Mouse (Mus musculus) kidney, adult 11 months (tissue): ENCODE measurements around the gene Odaph.
A peak's percentile ranks its signal among the peaks of the same experiment; 100 is the strongest.
"Not testable (repeated sequence)": the region's sequence is repeated elsewhere in the genome, so short reads cannot be mapped to it uniquely, and the experiment has no call there.

Experiments used
- DNase-seq: peaks from one replicate; pipeline ENCODE4 v3.0.0; 2022

Gene Odaph

GRCm38 (mm10) chr5:91987236-91987635 lies at the start of gene Odaph:
Gene Odaph (plus strand): TSS chr5:91987475.
- DNase-seq, result no peak

- not testable (repeated sequence) for DNase-seq
These were observed 41.7 kb upstream of the Odaph start for GRCm38 (mm10) chr5:91945609-91946008.

- DNase-seq, result no peak
These were observed 40.3 kb upstream of the Odaph start for GRCm38 (mm10) chr5:91947008-91947407.

GRCm38 (mm10) chr5:91949441-91949840 lies 37.8 kb upstream of the Odaph start:
- no peak for DNase-seq

GRCm38 (mm10) chr5:91951404-91951803 lies 35.9 kb upstream of the Odaph start:
- DNase-seq, result no peak

GRCm38 (mm10) chr5:91956991-91957760 lies 30.1 kb upstream of the Odaph start:
- no peak for DNase-seq

GRCm38 (mm10) chr5:91959096-91959495 lies 28.2 kb upstream of the Odaph start:
- DNase-seq, result no peak

GRCm38 (mm10) chr5:91959986-91960385 lies 27.3 kb upstream of the Odaph start:
- DNase-seq, result no peak

- DNase-seq, result no peak
These were observed 26.5 kb upstream of the Odaph start for GRCm38 (mm10) chr5:91960606-91961254.

- peak; percentile 50 for DNase-seq
These were observed 25.9 kb upstream of the Odaph start for GRCm38 (mm10) chr5:91961370-91961769.

- DNase-seq, result no peak
These were observed 25.0 kb upstream of the Odaph start for GRCm38 (mm10) chr5:91962259-91962638.

- DNase-seq, result peak; percentile 97
These were observed 24.4 kb upstream of the Odaph start, which contains the start of gene Rchy1 for GRCm38 (mm10) chr5:91962639-91963440. Gene Rchy1 (minus strand): TSS chr5:91963068.

GRCm38 (mm10) chr5:91972046-91972445 lies 15.2 kb upstream of the Odaph start:
- DNase-seq, result no peak

- DNase-seq, result no peak
These were observed 13.3 kb upstream of the Odaph start for GRCm38 (mm10) chr5:91974002-91974401.

GRCm38 (mm10) chr5:91975758-91976157 lies 11.5 kb upstream of the Odaph start:
- DNase-seq, result no peak

- no peak for DNase-seq
These were observed 10.5 kb upstream of the Odaph start for GRCm38 (mm10) chr5:91976566-91977396.

- DNase-seq, result no peak
These were observed 9.9 kb upstream of the Odaph start for GRCm38 (mm10) chr5:91977397-91977770.

- no peak for DNase-seq
These were observed 6.0 kb upstream of the Odaph start for GRCm38 (mm10) chr5:91981176-91981840.

GRCm38 (mm10) chr5:91983490-91983889 lies 3.8 kb upstream of the Odaph start:
- no peak for DNase-seq

GRCm38 (mm10) chr5:91985721-91986120 lies 1.6 kb upstream of the Odaph start:
- no peak for DNase-seq

- no peak for DNase-seq
These were observed 524 bp downstream of the Odaph start for GRCm38 (mm10) chr5:91987799-91988198.

- no peak for DNase-seq
These were observed 2.0 kb downstream of the Odaph start for GRCm38 (mm10) chr5:91989261-91989660.
